Mouse (Mus musculus): ENCODE data around the gene Slamf1. TPM values are rescaled to one million over a fixed set of nuclear protein-coding genes. Genes with fewer than 3 reads are reported as not detected.

Gene Slamf1
- 0.09 and 0.14 TPM in 2 replicates for polyA plus RNA-seq (2015; fragmentation: Nextera tagmentation; extraction: Ambion mirVana)

DNA sequence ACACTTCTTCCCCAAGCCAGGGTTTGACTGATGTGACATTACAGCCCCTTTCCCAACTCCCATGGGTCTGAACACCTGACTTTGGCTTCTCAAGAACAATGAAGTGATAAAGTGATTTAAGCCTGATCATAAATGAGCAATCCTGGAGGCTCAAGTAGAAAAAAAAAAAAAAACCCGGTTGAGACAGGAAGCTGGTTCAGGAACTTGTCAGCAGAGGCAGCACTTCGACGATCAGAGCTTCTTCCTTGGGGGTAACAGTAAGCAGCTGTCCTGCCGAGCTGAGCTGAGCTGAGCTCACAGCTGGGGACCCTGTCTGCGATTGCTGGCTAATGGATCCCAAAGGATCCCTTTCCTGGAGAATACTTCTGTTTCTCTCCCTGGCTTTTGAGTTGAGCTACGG lies at the start of gene Slamf1:
Gene Slamf1, plus strand, starts transcription at position 230 of the 400 bp plus-strand sequence.
- H3K4me3 ChIP-seq (replicated peaks) = no peak within 1 kb of the TSS
- no peak within 1 kb of the TSS for H3K9ac ChIP-seq
- no peaks in the 10 kb centered on the region for H3K4me1 ChIP-seq (replicated peaks)
- no peak for ATAC-seq
- H3K36me3 ChIP-seq = no peaks in the 10 kb centered on the region
- 22% methylated on average over 6 of the region's 6 CpGs for WGBS
- no peak within 1 kb of the TSS for H3K27ac ChIP-seq
- no peaks in the 10 kb centered on the region for H3K9me3 ChIP-seq
- H3K27me3 ChIP-seq (replicated peaks) = no peaks in the 10 kb centered on the region
- H3K4me2 ChIP-seq (replicated peaks) = no peak within 1 kb of the TSS

GRCm38 (mm10) chr1:171731195-171731594 lies 35.7 kb upstream of the Slamf1 start:
- no peak overlapping the region for H3K9ac ChIP-seq
- no peaks in the 10 kb centered on the region for H3K27me3 ChIP-seq (replicated peaks)
- H3K4me3 ChIP-seq (replicated peaks) = no peak overlapping the region
- H3K4me2 ChIP-seq (replicated peaks) = no peak overlapping the region
- H3K27ac ChIP-seq = no peak overlapping the region
- H3K9me3 ChIP-seq = no peaks in the 10 kb centered on the region
- H3K36me3 ChIP-seq = no peaks in the 10 kb centered on the region
- ATAC-seq = no peak
- no peaks in the 10 kb centered on the region for H3K4me1 ChIP-seq (replicated peaks)

GRCm38 (mm10) chr1:171734898-171735297 lies 32.0 kb upstream of the Slamf1 start:
- 87% methylated on average over 6 of the region's 6 CpGs for WGBS

GRCm38 (mm10) chr1:171748127-171748969 lies 18.6 kb upstream of the Slamf1 start:
- 81% methylated on average over 3 of the region's 3 CpGs for WGBS
- H3K4me1 ChIP-seq (replicated peaks) = no peaks in the 10 kb centered on the region
- H3K4me2 ChIP-seq (replicated peaks) = no peak overlapping the region
- no peak overlapping the region for H3K27ac ChIP-seq
- no peaks in the 10 kb centered on the region for H3K36me3 ChIP-seq
- no peaks in the 10 kb centered on the region for H3K27me3 ChIP-seq (replicated peaks)
- H3K9me3 ChIP-seq = no peaks in the 10 kb centered on the region
- H3K4me3 ChIP-seq (replicated peaks) = no peak overlapping the region
- no peak overlapping the region for H3K9ac ChIP-seq
- no peak for ATAC-seq

More at GRCm38 (mm10) chr1:171734898-171735297, 32.0 kb upstream of the Slamf1 start:
- no peak overlapping the region for H3K9ac ChIP-seq
- no peaks in the 10 kb centered on the region for H3K9me3 ChIP-seq
- ATAC-seq = no peak
- no peaks in the 10 kb centered on the region for H3K36me3 ChIP-seq
- H3K27me3 ChIP-seq (replicated peaks) = no peaks in the 10 kb centered on the region
- no peak overlapping the region for H3K4me3 ChIP-seq (replicated peaks)
- no peaks in the 10 kb centered on the region for H3K4me1 ChIP-seq (replicated peaks)
- no peak overlapping the region for H3K4me2 ChIP-seq (replicated peaks)
- H3K27ac ChIP-seq = no peak overlapping the region

DNA sequence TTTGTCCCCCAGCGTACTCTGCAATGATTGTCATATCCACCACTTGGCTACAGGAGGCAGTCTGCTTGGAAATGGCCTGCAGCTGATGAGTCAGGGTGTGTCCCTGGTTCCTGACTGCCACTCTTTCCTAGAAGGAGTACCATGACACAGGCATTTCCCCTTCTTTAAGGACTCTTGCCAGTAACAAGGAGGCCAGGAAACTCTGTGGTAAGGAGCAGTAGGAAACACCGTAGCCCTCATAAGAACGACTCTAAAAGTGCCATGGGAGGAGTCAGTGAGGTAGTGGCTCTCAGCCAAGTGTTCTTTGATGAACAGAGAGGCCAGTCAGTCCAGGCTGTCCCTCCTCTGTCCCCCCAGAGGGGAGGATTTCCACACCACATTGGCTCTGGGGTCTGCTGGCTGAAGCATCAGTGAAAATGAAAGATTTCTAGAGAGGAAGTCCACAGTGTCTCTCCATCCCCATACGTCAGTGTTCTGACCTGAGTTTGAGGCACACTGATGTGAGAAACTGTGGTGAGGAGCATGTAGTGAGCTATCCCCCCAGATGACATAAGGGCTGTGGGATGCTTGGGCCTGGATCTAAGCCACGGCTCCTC lies 5.0 kb upstream of the Slamf1 start:
- no peak overlapping the region for H3K4me2 ChIP-seq (replicated peaks)
- H3K9ac ChIP-seq = no peak overlapping the region
- H3K27ac ChIP-seq = no peak overlapping the region
- H3K27me3 ChIP-seq (replicated peaks) = no peaks in the 10 kb centered on the region
- H3K36me3 ChIP-seq = no peaks in the 10 kb centered on the region
- no peak overlapping the region for H3K4me3 ChIP-seq (replicated peaks)
- no peak for ATAC-seq
- no peaks in the 10 kb centered on the region for H3K4me1 ChIP-seq (replicated peaks)
- H3K9me3 ChIP-seq = no peaks in the 10 kb centered on the region
- WGBS = 64% methylated on average over 5 of the region's 5 CpGs

GRCm38 (mm10) chr1:171770996-171771395 lies 4.1 kb downstream of the Slamf1 start:
- WGBS = 75% methylated on average over 6 of the region's 6 CpGs
- no peaks in the 10 kb centered on the region for H3K4me1 ChIP-seq (replicated peaks)
- ATAC-seq = no peak
- no peak overlapping the region for H3K9ac ChIP-seq
- no peak overlapping the region for H3K4me3 ChIP-seq (replicated peaks)
- no peak overlapping the region for H3K4me2 ChIP-seq (replicated peaks)
- no peak overlapping the region for H3K27ac ChIP-seq
- H3K27me3 ChIP-seq (replicated peaks) = no peaks in the 10 kb centered on the region
- H3K36me3 ChIP-seq = no peaks in the 10 kb centered on the region
- H3K9me3 ChIP-seq = no peaks in the 10 kb centered on the region

- H3K27me3 ChIP-seq (replicated peaks) = no peaks in the 10 kb centered on the region
- H3K4me1 ChIP-seq (replicated peaks) = no peaks in the 10 kb centered on the region
- no peak overlapping the region for H3K9ac ChIP-seq
- ATAC-seq = no peak
- H3K4me2 ChIP-seq (replicated peaks) = no peak overlapping the region
- no peaks in the 10 kb centered on the region for H3K9me3 ChIP-seq
- no peaks in the 10 kb centered on the region for H3K36me3 ChIP-seq
- H3K4me3 ChIP-seq (replicated peaks) = no peak overlapping the region
- 51% methylated on average over 8 of the region's 8 CpGs for WGBS
- H3K27ac ChIP-seq = no peak overlapping the region
These were observed 5.3 kb downstream of the Slamf1 start for GRCm38 (mm10) chr1:171772121-171772735.

GRCm38 (mm10) chr1:171773232-171773989 lies 6.5 kb downstream of the Slamf1 start:
- no peaks in the 10 kb centered on the region for H3K9me3 ChIP-seq
- no peak overlapping the region for H3K9ac ChIP-seq
- no peak for ATAC-seq
- no peak overlapping the region for H3K4me3 ChIP-seq (replicated peaks)
- no peak overlapping the region for H3K27ac ChIP-seq
- no peaks in the 10 kb centered on the region for H3K4me1 ChIP-seq (replicated peaks)
- no peaks in the 10 kb centered on the region for H3K36me3 ChIP-seq
- 77% methylated on average over 10 of the region's 10 CpGs for WGBS
- H3K27me3 ChIP-seq (replicated peaks) = no peaks in the 10 kb centered on the region
- no peak overlapping the region for H3K4me2 ChIP-seq (replicated peaks)

DNA sequence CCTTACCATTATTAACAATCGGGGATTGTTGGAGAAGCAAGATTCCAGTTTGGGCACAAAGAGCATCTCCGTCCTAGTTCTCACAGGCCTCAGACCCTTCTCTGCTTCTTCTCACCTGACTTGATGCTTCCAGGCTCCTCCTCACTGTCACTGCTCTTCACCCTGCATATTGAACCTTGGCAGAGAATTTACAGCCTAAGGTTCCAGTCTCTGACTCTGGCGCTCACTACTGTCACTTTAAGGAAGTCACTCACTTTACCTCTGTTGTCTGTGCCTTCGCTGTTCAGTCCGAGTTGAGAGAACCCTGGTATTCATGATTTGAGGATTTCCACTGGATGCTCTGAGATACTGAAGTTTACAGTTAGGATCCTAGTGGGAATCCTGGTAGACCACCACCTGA lies 7.3 kb downstream of the Slamf1 start:
- H3K4me1 ChIP-seq (replicated peaks) = no peaks in the 10 kb centered on the region
- ATAC-seq = no peak

GRCm38 (mm10) chr1:171774678-171775077 lies 7.8 kb downstream of the Slamf1 start:
- no peak overlapping the region for H3K4me3 ChIP-seq (replicated peaks)
- no peak overlapping the region for H3K4me2 ChIP-seq (replicated peaks)
- no peaks in the 10 kb centered on the region for H3K9me3 ChIP-seq
- H3K9ac ChIP-seq = no peak overlapping the region
- H3K27ac ChIP-seq = no peak overlapping the region
- no peaks in the 10 kb centered on the region for H3K36me3 ChIP-seq
- no peaks in the 10 kb centered on the region for H3K4me1 ChIP-seq (replicated peaks)
- no peaks in the 10 kb centered on the region for H3K27me3 ChIP-seq (replicated peaks)
- ATAC-seq = no peak
- WGBS = 64% methylated on average over 11 of the region's 11 CpGs

More for the DNA sequence above, 7.3 kb downstream of the Slamf1 start:
- H3K36me3 ChIP-seq = no peaks in the 10 kb centered on the region
- H3K9ac ChIP-seq = no peak overlapping the region
- H3K4me3 ChIP-seq (replicated peaks) = no peak overlapping the region
- 77% methylated on average over 5 of the region's 5 CpGs for WGBS
- H3K27me3 ChIP-seq (replicated peaks) = no peaks in the 10 kb centered on the region
- H3K27ac ChIP-seq = no peak overlapping the region
- no peaks in the 10 kb centered on the region for H3K9me3 ChIP-seq
- H3K4me2 ChIP-seq (replicated peaks) = no peak overlapping the region

DNA sequence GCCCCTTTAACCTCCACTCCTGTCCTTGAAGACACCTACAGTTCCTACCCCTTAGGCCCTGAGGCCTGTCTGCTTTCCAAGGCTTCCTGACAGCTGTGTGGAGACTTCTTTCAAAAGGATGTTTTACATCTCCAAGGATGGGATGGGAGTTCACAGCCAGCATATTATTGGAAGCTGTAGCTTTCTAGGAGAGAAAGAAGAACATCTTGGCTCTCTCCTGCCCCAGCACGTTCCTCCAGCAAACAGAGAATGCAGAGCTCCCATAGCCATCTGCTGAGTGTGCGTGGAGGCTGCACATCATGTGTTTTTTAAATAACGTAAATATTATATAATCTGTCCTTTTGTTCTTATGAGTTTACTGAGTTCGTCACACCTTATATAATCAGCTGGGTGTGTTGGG lies 8.9 kb downstream of the Slamf1 start:
- 67% methylated on average over 4 of the region's 4 CpGs for WGBS
- no peak for ATAC-seq
- no peaks in the 10 kb centered on the region for H3K4me1 ChIP-seq (replicated peaks)

DNA sequence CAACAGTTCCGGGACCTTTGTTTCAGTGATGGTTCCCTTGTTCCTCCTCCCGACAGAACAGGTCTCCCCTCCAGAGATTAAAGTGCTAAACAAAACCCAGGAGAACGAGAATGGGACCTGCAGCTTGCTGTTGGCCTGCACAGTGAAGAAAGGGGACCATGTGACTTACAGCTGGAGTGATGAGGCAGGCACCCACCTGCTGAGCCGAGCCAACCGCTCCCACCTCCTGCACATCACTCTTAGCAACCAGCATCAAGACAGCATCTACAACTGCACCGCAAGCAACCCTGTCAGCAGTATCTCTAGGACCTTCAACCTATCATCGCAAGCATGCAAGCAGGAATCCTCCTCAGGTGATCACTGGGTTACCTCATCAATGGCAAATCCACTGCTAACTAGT lies 10.1 kb downstream of the Slamf1 start:
- H3K36me3 ChIP-seq = no peaks in the 10 kb centered on the region
- no peaks in the 10 kb centered on the region for H3K4me1 ChIP-seq (replicated peaks)
- H3K4me2 ChIP-seq (replicated peaks) = no peak overlapping the region
- H3K9ac ChIP-seq = no peak overlapping the region
- H3K27ac ChIP-seq = no peak overlapping the region
- H3K4me3 ChIP-seq (replicated peaks) = no peak overlapping the region
- no peaks in the 10 kb centered on the region for H3K27me3 ChIP-seq (replicated peaks)
- WGBS = 82% methylated on average over 7 of the region's 7 CpGs
- H3K9me3 ChIP-seq = no peaks in the 10 kb centered on the region
- no peak for ATAC-seq

More for the DNA sequence above, 8.9 kb downstream of the Slamf1 start:
- no peaks in the 10 kb centered on the region for H3K27me3 ChIP-seq (replicated peaks)
- H3K9me3 ChIP-seq = no peaks in the 10 kb centered on the region
- no peak overlapping the region for H3K9ac ChIP-seq
- H3K4me2 ChIP-seq (replicated peaks) = no peak overlapping the region
- H3K36me3 ChIP-seq = no peaks in the 10 kb centered on the region
- no peak overlapping the region for H3K4me3 ChIP-seq (replicated peaks)
- no peak overlapping the region for H3K27ac ChIP-seq
